Mouse (Mus musculus): ENCODE measurements at regions not wholly inside any gene's neighbourhood (a gene's known extent, or its start where the extent isn't known, plus 50 kb on each side); places are given as distances from the start of the nearest gene placed in this dataset.

DNA sequence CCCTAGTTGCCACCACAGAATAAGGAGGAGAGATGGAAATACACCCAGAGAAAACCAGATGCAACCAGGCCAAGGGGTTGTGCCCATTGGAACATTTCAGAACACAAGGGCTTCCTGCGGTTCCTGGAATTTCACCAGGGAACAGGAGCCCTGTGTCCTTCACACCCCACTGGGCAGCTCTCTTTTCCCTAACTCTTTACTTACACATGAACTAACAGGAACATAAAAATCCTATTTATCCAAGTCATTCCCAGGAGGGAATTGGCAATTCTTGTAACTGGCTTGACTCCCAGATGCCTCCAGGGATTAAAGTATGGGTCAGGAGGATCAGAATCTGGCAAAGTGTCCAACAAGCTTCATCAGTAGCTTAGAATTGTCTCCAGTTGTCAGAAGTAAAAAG lies 62.2 kb upstream of the Glycam1 start:
- peak; percentile 57 for DNase-seq (ENCODE audit: low read depth, low spot score)
